Mouse (Mus musculus): ENCODE measurements at regions not wholly inside any gene's neighbourhood (a gene's known extent, or its start where the extent isn't known, plus 50 kb on each side); places are given as distances from the start of the nearest gene placed in this dataset.
"Not testable (repeated sequence)": the region's sequence is repeated elsewhere in the genome, so short reads cannot be mapped to it uniquely, and the experiment has no call there.

GRCm38 (mm10) chr12:3188734-3189275, 121.0 kb downstream of the Rab10 start:
- intact Hi-C loops (cut with DNase I): not testable (repeated sequence)

GRCm38 (mm10) chr12:3188137-3188536, 121.6 kb downstream of the Rab10 start:
- intact Hi-C loops (cut with DNase I): no loop called here

GRCm38 (mm10) chr12:3173325-3173724, 136.4 kb downstream of the Rab10 start:
- intact Hi-C loops (cut with DNase I): no loop called here

GRCm38 (mm10) chr12:3169705-3170287, 140.0 kb downstream of the Rab10 start:
- intact Hi-C loops (cut with DNase I): not testable (repeated sequence)

- intact Hi-C loops (cut with DNase I): not testable (repeated sequence)
Observed at GRCm38 (mm10) chr12:3161666-3162065, 148.1 kb downstream of the Rab10 start.

GRCm38 (mm10) chr12:3158771-3159170, 151.0 kb downstream of the Rab10 start:
- intact Hi-C loops (cut with DNase I): not testable (repeated sequence)

- intact Hi-C loops (cut with DNase I): not testable (repeated sequence)
Observed at GRCm38 (mm10) chr12:3153705-3154104, 156.1 kb downstream of the Rab10 start.

- intact Hi-C loops (cut with DNase I): not testable (repeated sequence)
Observed at GRCm38 (mm10) chr12:3132553-3132952, 177.2 kb downstream of the Rab10 start.

- intact Hi-C loops (cut with DNase I): not testable (repeated sequence)
Observed at GRCm38 (mm10) chr12:3131149-3131751, 178.5 kb downstream of the Rab10 start.

- intact Hi-C loops (cut with DNase I): not testable (repeated sequence)
Observed at GRCm38 (mm10) chr12:3127336-3127735, 182.4 kb downstream of the Rab10 start.

- intact Hi-C loops (cut with DNase I): no loop called here
Observed at GRCm38 (mm10) chr12:3124036-3124435, 185.7 kb downstream of the Rab10 start.

GRCm38 (mm10) chr12:3110589-3110988, 199.2 kb downstream of the Rab10 start:
- intact Hi-C loops (cut with DNase I): not testable (repeated sequence)

GRCm38 (mm10) chr12:3109671-3110070, 200.1 kb downstream of the Rab10 start:
- intact Hi-C loops (cut with DNase I): not testable (repeated sequence)

GRCm38 (mm10) chr12:3101963-3102362, 207.8 kb downstream of the Rab10 start:
- intact Hi-C loops (cut with DNase I): not testable (repeated sequence)

GRCm38 (mm10) chr12:3098175-3098574, 211.6 kb downstream of the Rab10 start:
- intact Hi-C loops (cut with DNase I): loop anchor here (10.0 kb wide), 2 partner anchors 107 to 267 kb away; partner anchors contain the start of gene Kif3c

GRCm38 (mm10) chr12:3094509-3094908, 215.3 kb downstream of the Rab10 start:
- intact Hi-C loops (cut with DNase I): loop anchor here (10.0 kb wide), 2 partner anchors 110 to 270 kb away; partner anchors contain the start of gene Kif3c

GRCm38 (mm10) chr12:3092974-3093373, 216.8 kb downstream of the Rab10 start:
- intact Hi-C loops (cut with DNase I): loop anchor here (10.0 kb wide), 2 partner anchors 112 to 272 kb away; partner anchors contain the start of gene Kif3c

GRCm38 (mm10) chr12:3049546-3049945, 260.2 kb downstream of the Rab10 start:
- intact Hi-C loops (cut with DNase I): not testable (repeated sequence)

- intact Hi-C loops (cut with DNase I): not testable (repeated sequence)
Observed at GRCm38 (mm10) chr12:3018446-3018845, 291.3 kb downstream of the Rab10 start.

GRCm38 (mm10) chr12:3016777-3017176, 293.0 kb downstream of the Rab10 start:
- intact Hi-C loops (cut with DNase I): not testable (repeated sequence)

All from adrenal gland (tissue).